Mouse (Mus musculus) heart, embryonic 16.5 days (tissue): ENCODE measurements around the gene Plod1. TPM values are rescaled to one million over a fixed set of nuclear protein-coding genes. Genes with fewer than 3 reads are reported as not detected.

Source experiments
- ATAC-seq: fragments of 200-750 bp; cut with Nextera tagmentation; replicated peaks from 2 replicates; pipeline ENCODE4 v1.8.0; 2017; ENCODE audit warnings: moderate number of reproducible peaks; ENCODE audit not compliant: insufficient read depth, low FRiP score; ENCODE audit errors: extremely low read depth
- H3K27ac ChIP-seq: fragments of 300-500 bp; sonication (generic); 2 replicates; pipeline ENCODE4 v1.5.1; 2014; ENCODE audit warnings: mild to moderate bottlenecking, low read length, control low read depth, moderate library complexity
- H3K27me3 ChIP-seq: fragments of 300-500 bp; sonication (generic); 2 replicates; pipeline ENCODE4 v1.6.1; 2014; ENCODE audit warnings: low read length, mixed read lengths; ENCODE audit not compliant: control insufficient read depth, insufficient read depth
- H3K36me3 ChIP-seq: fragments of 300-500 bp; sonication (generic); 2 replicates; pipeline ENCODE4 v1.6.1; 2014; ENCODE audit not compliant: control insufficient read depth, insufficient read depth
- H3K4me1 ChIP-seq: fragments of 300-500 bp; sonication (generic); 2 replicates; pipeline ENCODE4 v1.6.1; 2014; ENCODE audit warnings: low read length, mixed read lengths; ENCODE audit not compliant: control insufficient read depth, insufficient read depth
- H3K4me2 ChIP-seq: fragments of 300-500 bp; sonication (generic); 2 replicates; pipeline ENCODE4 v1.6.1; 2014; ENCODE audit warnings: low read depth, mild to moderate bottlenecking, control low read depth, low read length
- H3K4me3 ChIP-seq: fragments of 300-500 bp; sonication (generic); 2 replicates; pipeline ENCODE4 v1.5.1; 2014; ENCODE audit warnings: mild to moderate bottlenecking, control low read depth, low read length
- H3K9ac ChIP-seq: fragments of 300-500 bp; sonication (generic); 2 replicates; pipeline ENCODE4 v1.6.1; 2014; ENCODE audit warnings: low read length, control low read depth
- H3K9me3 ChIP-seq: fragments of 300-500 bp; sonication (generic); replicated peaks from 2 replicates; pipeline ENCODE4 v1.6.1; 2016; ENCODE audit warnings: low read length; ENCODE audit not compliant: control insufficient read depth
- WGBS: fragments of 180-500 bp; shearing (Covaris S2); extraction: QIAGEN DNeasy Blood & Tissue Kit; methylation state at CpG from one replicate; pipeline ENCODE4 v1.1.7; 2014; 5-methylcytosine and 5-hydroxymethylcytosine counted together
- polyA plus RNA-seq: library from polyadenylated mRNA; unstranded; fragments of >200 nt; fragmentation: Nextera tagmentation; extraction: Ambion mirVana; gene quantifications from 2 replicates; pipeline ENCODE4 v1.2.1, GENCODE M21; 2015

Plod1 gene
- polyA plus RNA-seq, 1 experiment from 2014 or later, result 58.5 TPM

DNA sequence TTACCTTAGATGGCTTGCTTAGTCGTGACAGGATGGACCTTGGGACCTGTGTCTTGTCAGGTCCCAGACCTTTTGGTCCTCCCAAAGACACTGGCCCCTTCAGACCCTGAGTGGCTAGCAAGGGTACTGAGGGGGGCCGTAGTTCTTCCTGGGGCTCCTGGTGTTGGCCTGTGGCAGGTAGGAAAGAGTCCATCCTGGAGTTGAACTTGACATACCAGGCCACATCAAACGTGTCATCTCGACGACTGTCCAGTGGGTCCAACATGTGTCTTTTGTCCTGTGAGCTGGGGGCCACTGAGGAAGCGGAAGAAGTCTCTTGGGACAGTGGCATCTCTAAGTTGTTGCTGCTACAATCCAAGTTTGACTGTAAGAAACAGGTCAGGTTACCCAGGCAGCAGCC lies 70.9 kb downstream of the Plod1 start:
- 93% methylated on average over 6 of the region's 6 CpGs for WGBS
- peaks cover 19% of the 10 kb centered on the region for H3K4me1 ChIP-seq
- no peak overlapping the region for H3K4me2 ChIP-seq
- peaks cover 32% of the 10 kb centered on the region for H3K36me3 ChIP-seq
- no peak overlapping the region for H3K27ac ChIP-seq
- H3K9ac ChIP-seq, result no peak overlapping the region
- no peak overlapping the region for H3K4me3 ChIP-seq
- H3K9me3 ChIP-seq, result no peaks in the 10 kb centered on the region
- no peaks in the 10 kb centered on the region for H3K27me3 ChIP-seq
- ATAC-seq, result no peak

DNA sequence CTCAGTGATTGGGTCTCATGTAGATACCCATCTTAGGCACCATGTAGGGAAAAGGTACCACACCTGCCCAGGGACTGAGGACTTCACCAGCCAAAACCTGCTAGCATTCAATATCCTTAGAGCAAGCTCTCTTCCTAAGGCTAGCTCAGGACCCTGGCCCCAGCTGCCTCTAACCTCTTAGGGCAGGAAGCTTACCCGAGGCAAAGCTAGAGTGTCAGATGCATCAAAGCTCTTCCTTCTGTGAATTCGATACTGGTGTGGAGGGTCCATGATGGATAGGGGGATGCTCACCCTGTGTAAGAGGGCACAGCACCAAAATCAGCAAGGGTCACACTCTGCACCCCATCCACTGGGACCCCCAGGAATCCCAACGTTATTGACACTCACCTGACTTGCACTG lies 74.5 kb downstream of the Plod1 start:
- Histone ChIP-seq H3K4me2 (no peak overlapping the region), H3K9ac (no peak overlapping the region), H3K4me1 (no peaks in the 10 kb centered on the region; the same call in 1 of the 2 replicates), H3K36me3 (peaks cover 39% of the 10 kb centered on the region), H3K27ac (no peak overlapping the region), H3K27me3 (no peaks in the 10 kb centered on the region), H3K9me3 (no peaks in the 10 kb centered on the region), H3K4me3 (no peak overlapping the region)
- WGBS, result 87% methylated on average over 3 of the region's 3 CpGs
- ATAC-seq, result no peak

Other genes with a start within 250 kb of the Plod1 start
- not detected in 2 replicates for gene Zfp534, start 234.2 kb downstream of the Plod1 start, polyA plus RNA-seq
- 8.7 and 11.0 TPM in 2 replicates for gene Zfp984, start 127.0 kb downstream of the Plod1 start, polyA plus RNA-seq
- gene Zfp933, start 88.4 kb downstream of the Plod1 start, polyA plus RNA-seq, result 4.7 and 5.2 TPM in 2 replicates
- 33.9 and 36.8 TPM in 2 replicates for gene Miip, start 68.0 kb downstream of the Plod1 start, polyA plus RNA-seq
- gene Fv1, start 67.8 kb downstream of the Plod1 start, polyA plus RNA-seq, result 10.4 and 12.4 TPM in 2 replicates
- 164 and 184 TPM in 2 replicates for gene Mfn2, start 32.1 kb downstream of the Plod1 start, polyA plus RNA-seq
- 12.1 and 14.2 TPM in 2 replicates for gene 2510039O18Rik, start 4.1 kb upstream of the Plod1 start, polyA plus RNA-seq
- gene Nppb, start 49.0 kb upstream of the Plod1 start, polyA plus RNA-seq, result 159 and 197 TPM in 2 replicates
- gene Nppa, start 64.0 kb upstream of the Plod1 start, polyA plus RNA-seq, result 4,431 and 6,649 TPM in 2 replicates
- gene Clcn6, start 102.1 kb upstream of the Plod1 start, polyA plus RNA-seq, result 6.8 and 7.1 TPM in 2 replicates
- gene Mthfr, start 102.3 kb upstream of the Plod1 start, polyA plus RNA-seq, result 11.7 and 13.9 TPM in 2 replicates
- gene Agtrap, start 151.3 kb upstream of the Plod1 start, polyA plus RNA-seq, result 17.2 and 17.9 TPM in 2 replicates
- gene Mad2l2, start 193.6 kb upstream of the Plod1 start, polyA plus RNA-seq, result 35.5 and 36.0 TPM in 2 replicates
- gene Draxin, start 193.9 kb upstream of the Plod1 start, polyA plus RNA-seq, result 0.02 TPM in 1 of 2 replicates, not detected in the other
- 21.7 and 24.4 TPM in 2 replicates for gene Fbxo6, start 215.4 kb upstream of the Plod1 start, polyA plus RNA-seq
- gene Fbxo44, start 223.7 kb upstream of the Plod1 start, polyA plus RNA-seq, result 32.4 and 33.8 TPM in 2 replicates
- gene Fbxo2, start 223.9 kb upstream of the Plod1 start, polyA plus RNA-seq, result 0.60 and 1.0 TPM in 2 replicates